Mouse (Mus musculus) B cell, adult 2 months (primary cell): ENCODE data around the gene Arhgap35.

ENCODE experiments used
- DNase-seq, 2 experiments: peaks; one replicate each; pipeline ENCODE4 v3.0.0; 2022

Gene Arhgap35

GRCm38 (mm10) chr7:16463214-16463613, 151.6 kb downstream of the Arhgap35 start:
- DNase-seq, result peak; percentile 89 to 90

DNA sequence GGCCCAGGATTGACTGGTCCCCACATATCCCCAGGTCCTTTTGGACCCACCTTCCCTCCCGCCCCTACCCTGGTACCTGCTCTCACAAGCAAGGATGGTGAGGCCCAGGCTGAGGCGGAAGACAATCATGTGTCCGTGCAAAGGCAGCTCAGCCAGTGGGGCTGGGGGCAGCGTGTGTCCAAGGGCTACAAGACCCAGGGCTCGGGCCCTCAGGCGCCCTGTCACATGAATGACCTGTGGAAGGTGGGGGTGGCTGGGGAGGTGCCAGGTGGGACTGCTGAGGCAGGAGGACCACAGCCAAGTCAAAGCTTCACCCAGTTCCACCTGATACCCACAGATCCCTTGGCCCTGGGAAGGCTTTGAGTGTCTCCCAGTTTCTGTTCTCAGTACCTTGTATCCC, 153.1 kb downstream of the Arhgap35 start:
- DNase-seq, result no peak

DNA sequence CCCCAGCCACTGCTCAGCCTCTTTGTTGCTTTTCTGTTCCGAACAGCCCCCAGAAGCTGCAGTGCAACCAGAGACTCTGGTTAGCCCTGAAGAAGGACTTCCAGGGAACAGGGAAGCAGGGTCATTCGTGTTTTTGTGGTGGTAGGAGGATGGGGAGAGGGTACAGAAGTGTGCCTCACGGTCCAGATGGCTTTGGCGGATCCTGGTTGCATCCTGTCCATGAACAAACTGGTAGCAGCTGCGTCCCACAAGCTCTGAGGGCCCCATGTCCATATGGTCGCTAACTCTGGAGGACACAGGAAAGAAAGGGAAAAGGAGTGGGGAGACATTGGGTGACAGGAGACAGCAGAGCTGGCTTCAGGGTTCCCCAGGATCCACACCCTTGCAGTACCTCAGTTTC, 153.6 kb downstream of the Arhgap35 start:
- DNase-seq, result no peak

GRCm38 (mm10) chr7:16460566-16460965, 154.2 kb downstream of the Arhgap35 start:
- no peak for DNase-seq

DNA sequence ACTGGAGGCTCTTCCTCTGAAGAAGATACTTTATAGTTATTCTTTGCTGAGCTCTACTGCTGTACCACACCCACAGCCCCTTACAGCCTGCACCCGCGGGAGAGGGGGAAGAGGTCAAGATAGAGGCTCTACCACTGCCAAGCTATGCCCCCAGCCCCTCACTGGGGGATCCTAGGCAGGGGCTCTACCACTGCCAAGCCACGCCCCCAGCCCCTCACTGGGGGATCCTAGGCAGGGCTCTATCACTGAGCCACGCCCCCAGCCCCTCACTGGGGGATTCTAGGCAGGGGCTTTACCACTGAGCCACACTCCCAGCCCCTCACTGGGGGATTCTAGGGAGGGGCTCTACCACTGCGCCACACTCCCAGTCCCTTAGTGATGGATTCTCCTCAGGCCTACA, 158.5 kb downstream of the Arhgap35 start:
- no peak for DNase-seq

GRCm38 (mm10) chr7:16455016-16455415, 159.8 kb downstream of the Arhgap35 start:
- DNase-seq, result no peak

DNA sequence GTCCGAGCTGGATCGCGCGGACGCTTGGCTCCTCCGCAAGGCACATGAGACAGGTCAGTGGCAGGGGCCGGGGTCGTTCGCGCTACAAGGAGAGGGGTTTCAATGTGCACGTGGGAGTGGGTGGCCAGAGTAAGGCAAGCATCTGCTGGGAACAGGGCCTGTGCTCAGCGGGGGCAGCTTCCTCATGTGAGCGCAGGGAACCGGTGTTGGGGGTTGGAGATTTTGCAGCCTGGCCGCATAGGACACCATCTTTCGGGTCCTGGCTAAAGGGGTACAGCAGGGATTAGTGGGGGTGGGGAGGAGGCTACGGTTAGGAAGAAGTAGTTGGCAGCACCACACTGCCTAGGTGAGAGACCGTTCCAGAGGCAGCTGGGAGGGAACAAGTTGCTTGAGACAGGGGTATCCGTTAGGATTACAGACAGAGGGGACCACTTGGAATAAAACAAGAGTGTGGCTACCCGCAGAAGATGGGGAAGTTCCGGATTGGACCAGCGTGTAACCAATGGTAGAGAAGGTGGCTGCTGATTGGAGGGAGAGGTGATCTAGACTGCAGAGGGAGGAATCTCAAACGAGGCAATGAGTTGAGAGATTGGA, 161.6 kb downstream of the Arhgap35 start:
- DNase-seq, result peak; percentile 34 to 37

- peak; percentile 83 to 84 for DNase-seq
These were observed 162.2 kb downstream of the Arhgap35 start, which contains the start of gene Tmem160 for GRCm38 (mm10) chr7:16452587-16453073. Tmem160 (plus strand) TSS chr7:16452779.

DNA sequence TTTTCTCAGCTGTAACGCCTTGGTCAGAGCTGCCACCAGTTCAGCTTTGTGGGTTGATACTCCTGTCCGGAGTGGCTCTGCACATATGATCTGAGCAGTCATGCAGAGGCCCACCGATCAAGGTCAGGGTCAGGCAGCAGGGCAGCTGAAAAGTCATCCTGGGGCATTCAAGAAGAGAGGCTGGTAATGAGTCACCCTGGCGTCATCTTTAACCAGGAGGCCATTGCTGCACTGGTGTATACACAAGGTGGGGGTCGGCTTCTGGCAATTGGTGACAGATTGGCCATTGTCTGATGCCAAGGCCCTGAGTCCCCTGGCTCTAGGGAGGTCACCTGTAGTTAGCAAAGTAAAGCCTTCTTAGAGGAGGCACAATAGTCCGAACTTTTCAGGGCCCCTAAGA, 163.1 kb downstream of the Arhgap35 start:
- DNase-seq, result no peak
